Mouse (Mus musculus) heart, adult 8-10 months (tissue): ENCODE results near the gene Olfr1284. TPM values are rescaled to one million over a fixed set of nuclear protein-coding genes. Genes with fewer than 3 reads are reported as not detected.
"Not testable (repeated sequence)": the region's sequence is repeated elsewhere in the genome, so short reads cannot be mapped to it uniquely, and the experiment has no call there.

ENCODE experiments used
- DNase-seq: peaks from one replicate; pipeline ENCODE4 v3.0.0; 2022; ENCODE audit warnings: low spot score
- total RNA-seq, 4 experiments: library from RNA; stranded (reverse); gene quantifications; 2 replicates each; pipeline ENCODE4 v1.2.4; 2022

Gene Olfr1284
- total RNA-seq, result not detected

- no peak for DNase-seq
These were observed at the start of gene Olfr1284 for GRCm38 (mm10) chr2:111375222-111375621. Gene Olfr1284 (plus strand): TSS chr2:111375522.

DNA sequence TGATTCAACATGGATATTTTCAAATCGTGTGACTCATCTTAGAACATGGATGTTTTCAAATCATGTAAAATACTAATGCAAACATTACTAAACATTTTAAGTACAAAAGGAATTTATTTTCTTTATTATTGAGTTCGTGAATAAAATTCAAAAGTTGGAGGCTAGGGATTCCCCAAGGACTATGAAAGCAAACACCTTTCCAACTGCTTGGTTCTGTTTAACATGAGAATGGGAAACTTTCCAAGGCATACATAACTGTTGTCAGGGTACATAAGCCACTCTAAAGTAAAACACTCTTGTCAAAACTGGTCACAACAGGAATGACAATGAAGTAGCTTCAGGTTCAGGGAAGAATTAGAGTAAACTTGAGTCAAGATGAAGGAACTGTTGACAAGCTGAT is 49.1 kb upstream of the Olfr1284 start, which contains the start of gene Olfr1281:
Olfr1281 (plus strand) TSS at position 301 of the 400 bp plus-strand sequence.
- no peak for DNase-seq

DNA sequence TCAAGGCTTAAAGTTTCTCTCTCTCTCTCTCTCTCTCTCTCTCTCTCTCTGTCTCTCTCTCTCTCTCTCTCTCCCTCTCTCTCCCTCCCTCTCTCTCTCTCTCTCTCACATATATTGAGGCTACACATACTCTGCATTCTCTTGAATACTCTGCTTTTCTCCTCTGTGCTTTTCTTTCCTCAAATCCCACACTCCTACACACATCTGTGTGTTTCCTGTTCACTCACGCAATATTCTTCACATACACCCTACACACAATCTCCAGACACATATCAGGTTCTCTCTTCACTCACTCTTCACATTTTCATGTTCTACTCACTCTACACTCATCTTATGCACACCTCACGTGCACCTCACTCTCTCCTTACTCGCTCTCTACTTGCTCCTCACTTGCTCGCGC is 41.6 kb upstream of the Olfr1284 start:
- not testable (repeated sequence) for DNase-seq

- DNase-seq, result no peak
These were observed 39.3 kb upstream of the Olfr1284 start, which contains the start of gene Olfr1282 for GRCm38 (mm10) chr2:111335976-111336375. Gene Olfr1282 (minus strand): TSS chr2:111336076.

- no peak for DNase-seq
These were observed 8.8 kb upstream of the Olfr1284 start, which contains the start of gene Olfr1283 for GRCm38 (mm10) chr2:111366490-111366889. Gene Olfr1283 (plus strand): TSS chr2:111366790.

DNA sequence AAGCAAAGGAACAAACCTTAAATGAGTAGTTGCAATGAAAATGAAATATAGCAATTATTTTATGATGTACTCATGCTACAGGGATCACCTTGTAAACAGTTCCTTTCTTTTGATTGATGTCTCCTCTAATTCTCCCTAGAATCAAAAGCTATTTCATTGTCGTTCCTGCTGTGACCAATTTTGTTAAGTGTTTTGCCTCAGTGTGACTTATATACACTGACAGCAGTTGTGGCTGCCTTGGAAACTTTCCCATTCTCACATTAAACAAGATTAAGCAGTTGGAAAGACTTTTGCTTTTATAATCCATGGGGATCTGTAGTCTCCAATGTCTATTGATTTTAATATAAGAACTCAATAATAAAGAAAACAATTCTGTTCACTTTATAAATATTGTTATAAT is 47.6 kb downstream of the Olfr1284 start, which contains the start of gene Olfr1286:
Olfr1286 (minus strand) TSS at position 185 of the 400 bp plus-strand sequence.
- DNase-seq, result no peak

Other genes starting within 250 kb of the Olfr1284 start
- not detected for gene Gm15130, start 222.6 kb upstream of the Olfr1284 start, total RNA-seq
- not detected for gene 4930430A15Rik, start 145.9 kb upstream of the Olfr1284 start, total RNA-seq
- gene Olfr1275, start 140.2 kb upstream of the Olfr1284 start, total RNA-seq, result not detected
- gene Olfr1276, start 121.0 kb upstream of the Olfr1284 start, total RNA-seq, result not detected
- gene Olfr1277, start 101.4 kb upstream of the Olfr1284 start, total RNA-seq, result not detected
- gene Olfr1278, start 85.4 kb upstream of the Olfr1284 start, total RNA-seq, result not detected
- gene Olfr1279, start 74.9 kb upstream of the Olfr1284 start, total RNA-seq, result not detected
- not detected for gene Olfr1280, start 61.5 kb upstream of the Olfr1284 start, total RNA-seq
- gene Olfr1281, start 49.0 kb upstream of the Olfr1284 start, total RNA-seq, result not detected
- not detected for gene Olfr1282, start 39.4 kb upstream of the Olfr1284 start, total RNA-seq
- not detected for gene Olfr1283, start 8.7 kb upstream of the Olfr1284 start, total RNA-seq
- not detected for gene Olfr1286, start 47.6 kb downstream of the Olfr1284 start, total RNA-seq
- gene Olfr1287, start 73.6 kb downstream of the Olfr1284 start, total RNA-seq, result not detected
- not detected for gene Olfr1288, start 98.6 kb downstream of the Olfr1284 start, total RNA-seq
- gene Olfr1289, start 105.3 kb downstream of the Olfr1284 start, total RNA-seq, result not detected
- not detected for gene Olfr1290, start 118.3 kb downstream of the Olfr1284 start, total RNA-seq
- gene Olfr1291-ps1, start 121.7 kb downstream of the Olfr1284 start, total RNA-seq, result not detected
- not detected for gene Olfr1293-ps, start 149.7 kb downstream of the Olfr1284 start, total RNA-seq
- gene Olfr1294, start 164.8 kb downstream of the Olfr1284 start, total RNA-seq, result not detected
- not detected for gene Olfr1295, start 194.2 kb downstream of the Olfr1284 start, total RNA-seq